Mouse (Mus musculus) adrenal gland, adult 18-20 months (tissue): Measurements from ENCODE around the gene Hist1h2bj. TPM values are rescaled to one million over a fixed set of nuclear protein-coding genes. Genes with fewer than 3 reads are reported as not detected.

Source experiments
- DNase-seq, 2 experiments: peaks; one replicate each; pipeline ENCODE4 v3.0.0; 2021 to 2022; ENCODE audit warnings: low spot score in 2 of 2
- long read RNA-seq, 2 experiments: library from polyadenylated mRNA; stranded (forward); transcript quantifications; one replicate each; pipeline ENCODE4 v2.0.0; 2021
- total RNA-seq, 2 experiments: library from RNA; stranded (reverse); gene quantifications; 1 replicate in 1 of 2; 2 replicates in 1 of 2; pipeline ENCODE4 v1.2.3; 2021

Gene Hist1h2bj
- total RNA-seq: 10 to 100 TPM in 1 of 2 experiments, 1 to 10 TPM in 1; 8.0 to 15.6 TPM
- long read RNA-seq, experiment 1, partial matches to known transcripts: 0 of 1 reads
- long read RNA-seq, experiment 1, other reads (novel, unspliced or antisense): 1 of 1 reads
- long read RNA-seq, experiment 2, partial matches to known transcripts: 0 of 3 reads
- long read RNA-seq, experiment 2, other reads (novel, unspliced or antisense): 3 of 3 reads

DNA sequence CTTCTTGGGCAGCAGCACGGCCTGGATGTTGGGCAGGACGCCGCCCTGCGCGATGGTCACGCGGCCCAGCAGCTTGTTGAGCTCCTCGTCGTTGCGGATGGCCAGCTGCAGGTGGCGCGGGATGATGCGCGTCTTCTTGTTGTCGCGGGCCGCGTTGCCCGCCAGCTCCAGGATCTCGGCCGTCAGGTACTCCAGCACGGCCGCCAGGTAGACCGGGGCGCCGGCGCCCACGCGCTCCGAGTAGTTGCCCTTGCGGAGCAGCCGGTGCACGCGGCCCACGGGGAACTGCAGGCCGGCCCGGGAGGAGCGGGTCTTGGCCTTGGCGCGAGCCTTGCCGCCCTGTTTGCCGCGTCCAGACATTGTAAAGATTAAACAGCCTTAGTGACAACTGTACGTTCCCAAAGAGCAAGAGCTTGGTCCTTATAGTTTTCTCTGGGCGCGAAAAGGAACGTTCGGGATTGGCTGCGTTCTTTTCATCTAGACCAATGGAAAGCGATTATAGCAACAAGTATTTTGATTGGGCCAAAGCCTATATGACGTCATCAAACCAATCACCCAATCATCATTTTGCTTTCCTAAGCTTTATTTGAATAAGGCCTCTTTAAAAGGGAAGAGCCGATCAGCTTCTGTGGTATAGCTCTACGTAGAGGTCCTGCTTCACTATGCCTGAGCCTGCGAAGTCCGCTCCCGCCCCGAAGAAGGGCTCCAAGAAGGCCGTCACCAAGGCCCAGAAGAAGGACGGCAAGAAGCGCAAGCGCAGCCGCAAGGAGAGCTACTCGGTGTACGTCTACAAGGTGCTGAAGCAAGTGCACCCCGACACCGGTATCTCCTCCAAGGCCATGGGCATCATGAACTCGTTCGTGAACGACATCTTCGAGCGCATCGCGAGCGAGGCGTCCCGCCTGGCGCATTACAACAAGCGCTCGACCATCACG lies at the start of gene Hist1h2bj, which contains the start of gene Hist1h2ag:
TSS of gene Hist1h2bj (plus strand) at position 647 of the 935 bp plus-strand sequence.
TSS of gene Hist1h2ag (minus strand) at position 377 of the 935 bp plus-strand sequence.
- peak; percentile 64 to 80 for DNase-seq

DNA sequence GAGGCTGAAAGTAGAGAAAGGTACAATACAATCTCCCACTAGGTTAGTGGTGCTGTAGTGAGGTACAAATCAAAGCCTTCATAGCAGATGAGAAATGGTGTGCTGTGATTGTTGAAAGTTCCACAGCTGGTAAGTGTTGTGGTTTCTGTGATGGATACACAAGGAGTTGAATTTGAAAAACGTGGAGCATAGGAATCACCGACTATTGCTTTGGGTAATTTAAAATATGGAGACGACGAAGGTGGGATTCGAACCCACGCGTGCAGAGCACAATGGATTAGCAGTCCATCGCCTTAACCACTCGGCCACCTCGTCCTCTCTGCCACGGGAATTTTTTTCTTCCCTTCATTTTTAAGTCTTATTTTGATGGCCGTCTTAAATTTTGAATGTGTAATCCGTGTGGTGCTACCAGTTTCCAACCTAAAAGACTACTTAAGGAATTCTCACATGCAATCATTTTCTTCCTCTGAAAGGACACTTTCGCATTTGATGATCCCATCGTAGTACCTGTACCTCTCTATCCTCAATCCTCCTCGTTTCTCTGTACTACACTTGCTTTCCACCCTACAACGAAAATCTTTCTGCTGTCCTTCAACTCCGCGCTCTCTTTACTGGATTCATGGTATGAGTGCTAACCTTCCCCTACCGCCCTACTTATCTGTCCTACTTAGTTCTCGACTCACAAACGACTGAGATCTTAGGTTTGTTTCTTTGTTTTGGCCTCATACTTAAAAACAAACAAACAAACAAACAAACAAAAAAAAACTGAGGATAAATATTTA lies 48.9 kb upstream of the Hist1h2bj start:
- DNase-seq: no peak

DNA sequence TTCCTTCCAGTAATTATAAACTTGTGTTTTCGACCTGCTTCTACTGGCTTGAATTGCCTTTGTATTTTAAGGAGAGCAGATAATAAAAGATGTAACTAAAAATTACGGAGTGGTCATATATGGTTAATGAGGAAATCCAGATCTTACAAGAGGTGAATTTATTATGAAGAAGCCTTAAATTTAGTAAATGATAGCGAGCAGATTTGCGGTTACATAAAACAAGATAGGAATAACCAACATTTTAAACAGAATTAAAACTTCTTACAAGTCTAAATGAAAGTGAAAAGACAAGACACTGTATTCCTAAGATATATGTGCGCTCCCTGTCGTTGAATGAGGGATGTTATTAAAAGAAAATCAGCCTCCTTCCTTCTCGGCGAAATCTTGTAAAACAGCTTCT lies 48.1 kb upstream of the Hist1h2bj start:
- DNase-seq: no peak

DNA sequence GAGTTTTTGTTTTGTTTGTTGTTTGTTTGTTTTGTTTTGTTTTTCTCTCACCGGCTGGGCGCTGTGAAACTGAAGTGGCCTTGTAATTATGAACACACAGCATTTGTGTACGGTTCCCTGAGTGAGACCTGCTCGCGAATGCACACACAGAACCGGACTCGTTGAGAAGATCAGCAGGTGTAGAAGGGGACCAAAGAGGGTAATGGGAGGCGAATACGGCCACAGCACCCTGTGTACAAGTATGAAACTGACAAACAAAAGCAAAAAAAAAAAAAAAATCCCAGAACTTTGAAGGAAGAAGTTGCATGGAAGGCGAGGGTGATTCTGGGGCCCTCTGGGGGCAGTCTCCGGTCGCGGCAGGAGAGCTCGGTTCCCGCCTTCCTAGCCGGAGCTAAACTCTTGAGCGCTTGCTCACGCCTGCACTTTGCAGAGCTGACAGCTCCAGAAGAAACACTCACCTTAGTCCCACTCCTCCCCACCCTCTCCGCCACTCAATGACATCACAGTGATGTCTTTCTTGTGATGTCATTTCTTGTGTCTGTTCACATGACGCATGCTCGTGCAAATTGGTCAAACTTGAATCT lies 47.6 kb upstream of the Hist1h2bj start:
- no peak for DNase-seq

DNA sequence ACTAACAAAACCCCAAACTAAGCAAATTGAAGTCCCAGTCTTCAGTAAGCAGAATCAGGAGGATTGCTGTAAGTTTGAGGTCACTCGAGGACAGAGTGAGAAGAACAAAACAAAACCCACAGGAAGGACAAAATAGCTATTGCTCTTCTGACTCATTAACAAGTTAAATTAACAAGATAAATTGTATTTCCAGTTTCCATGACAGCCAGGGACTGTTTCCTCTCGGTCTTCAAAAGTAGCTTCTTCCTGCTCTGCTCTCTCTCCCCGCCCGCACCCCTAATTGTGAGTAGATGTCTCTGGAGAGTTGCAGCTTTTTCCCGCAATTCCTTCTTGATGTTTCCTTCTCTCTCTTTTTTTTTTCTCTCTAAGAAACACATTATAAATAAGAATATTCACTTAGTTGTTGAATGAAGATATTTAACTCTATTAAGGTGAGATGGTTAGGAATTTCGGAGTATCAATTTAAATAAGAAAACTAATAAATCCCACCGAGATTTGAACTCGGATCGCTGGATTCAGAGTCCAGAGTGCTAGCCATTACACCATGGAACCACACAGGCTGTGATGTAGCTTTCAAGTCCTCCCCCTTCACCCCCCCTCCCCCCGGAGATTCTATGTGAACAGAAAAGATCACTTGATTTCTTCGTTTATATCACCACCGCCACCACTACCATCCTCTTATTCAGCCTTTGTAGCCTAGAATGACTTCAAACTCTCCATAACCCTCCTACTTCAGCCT lies 46.7 kb upstream of the Hist1h2bj start:
- no peak for DNase-seq

DNA sequence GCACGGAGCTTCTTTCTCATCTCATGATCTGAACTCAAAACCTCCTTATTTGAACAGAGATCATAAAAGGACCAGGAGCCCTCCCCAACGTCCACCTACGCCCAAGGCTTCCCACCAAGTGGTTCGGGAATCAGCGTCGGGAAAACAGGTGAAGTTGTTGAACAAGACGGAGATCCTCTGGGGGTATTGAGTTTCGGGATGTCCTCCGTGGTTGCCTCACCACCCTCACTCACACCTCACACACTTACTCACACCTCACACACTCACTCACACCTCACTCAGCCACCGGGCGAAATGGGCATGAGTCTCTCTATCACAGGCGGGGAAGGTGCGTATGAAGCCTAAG lies 46.2 kb upstream of the Hist1h2bj start:
- DNase-seq: no peak

DNA sequence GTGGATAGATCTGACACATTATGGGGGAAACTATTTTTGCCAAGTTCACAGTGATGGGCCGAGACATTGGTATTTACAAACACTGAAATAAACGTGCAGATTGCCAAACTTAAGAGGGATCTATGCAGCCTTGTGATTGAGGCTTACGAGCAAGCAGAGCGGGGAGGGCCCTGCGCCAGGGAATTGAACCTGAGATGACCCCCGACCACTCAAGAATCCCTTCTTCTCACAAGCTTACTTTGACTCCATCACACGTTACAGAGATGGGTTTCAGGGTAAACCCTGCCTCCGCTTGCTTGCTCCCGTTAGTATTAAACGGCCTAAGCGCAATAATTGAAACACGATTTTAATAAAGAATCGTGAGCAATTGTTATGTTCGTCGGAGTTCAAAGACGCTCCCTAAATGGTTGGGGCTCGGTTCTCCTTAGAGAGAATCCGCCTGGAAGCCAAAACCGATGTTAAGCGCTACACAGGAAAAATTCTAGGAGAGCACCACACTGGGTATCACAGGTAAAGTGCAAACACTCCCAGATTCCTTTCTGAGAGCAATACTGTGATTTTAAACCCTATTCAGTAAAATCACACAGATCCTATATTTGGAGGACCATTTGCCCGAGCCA lies 45.7 kb upstream of the Hist1h2bj start:
- no peak for DNase-seq

DNA sequence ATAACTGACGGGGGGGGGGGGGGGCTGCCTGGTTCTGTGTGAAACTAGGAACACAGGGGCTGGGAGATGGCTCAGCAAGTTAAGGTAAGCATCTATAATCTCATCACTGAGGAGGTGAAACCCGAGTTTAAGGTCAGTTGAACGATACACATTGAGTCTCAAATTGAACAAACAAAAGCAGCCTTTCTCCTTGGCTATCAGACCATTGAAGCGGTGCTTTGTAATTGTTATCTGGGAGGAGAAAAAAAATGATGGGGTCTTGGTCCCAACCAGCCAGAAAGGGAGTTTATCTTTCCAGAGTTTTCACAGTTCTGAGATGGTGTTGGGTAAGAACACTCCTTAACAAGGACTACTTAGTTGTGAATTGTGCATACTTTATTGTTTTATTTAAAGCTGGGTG lies 45.2 kb upstream of the Hist1h2bj start:
- DNase-seq: no peak

DNA sequence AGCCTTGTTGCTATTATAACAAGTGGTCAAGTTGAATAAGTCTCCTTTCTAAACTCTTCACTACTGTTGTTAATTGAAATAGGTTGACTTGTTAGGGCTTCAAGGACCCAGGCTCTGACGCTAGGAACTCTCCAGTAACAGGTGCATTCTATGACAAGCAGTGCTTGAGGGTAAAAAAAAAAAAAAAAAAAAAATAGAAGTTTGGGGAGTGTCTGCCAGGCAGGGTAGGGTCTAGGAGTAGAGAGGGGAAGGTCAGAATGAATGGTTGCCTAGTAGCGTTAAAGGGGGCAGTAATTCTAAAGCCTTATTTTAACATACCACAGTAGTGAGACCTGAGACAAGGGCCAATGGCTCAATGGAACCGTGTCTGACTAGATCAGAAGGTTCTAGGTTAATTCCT lies 44.6 kb upstream of the Hist1h2bj start:
- DNase-seq: no peak

DNA sequence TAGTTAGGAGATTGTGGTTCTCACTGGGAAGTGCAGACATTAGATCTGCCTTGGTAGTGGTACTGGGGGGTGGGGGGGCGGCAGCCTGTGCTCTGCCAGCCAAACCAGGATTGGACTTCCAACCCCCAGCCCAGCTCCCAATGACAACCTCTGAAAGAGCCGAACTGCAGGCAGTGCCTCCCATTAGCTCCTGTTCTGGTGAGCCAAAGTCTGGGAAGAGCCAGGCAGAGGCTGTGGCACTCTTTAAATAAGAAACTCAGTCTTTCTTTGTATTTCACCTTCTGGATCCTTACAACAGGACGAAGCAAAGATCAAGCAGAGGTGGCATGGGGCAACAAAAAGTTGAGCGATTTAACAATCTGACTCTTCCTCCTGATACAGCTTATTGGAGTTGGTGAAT lies 43.9 kb upstream of the Hist1h2bj start:
- no peak for DNase-seq

DNA sequence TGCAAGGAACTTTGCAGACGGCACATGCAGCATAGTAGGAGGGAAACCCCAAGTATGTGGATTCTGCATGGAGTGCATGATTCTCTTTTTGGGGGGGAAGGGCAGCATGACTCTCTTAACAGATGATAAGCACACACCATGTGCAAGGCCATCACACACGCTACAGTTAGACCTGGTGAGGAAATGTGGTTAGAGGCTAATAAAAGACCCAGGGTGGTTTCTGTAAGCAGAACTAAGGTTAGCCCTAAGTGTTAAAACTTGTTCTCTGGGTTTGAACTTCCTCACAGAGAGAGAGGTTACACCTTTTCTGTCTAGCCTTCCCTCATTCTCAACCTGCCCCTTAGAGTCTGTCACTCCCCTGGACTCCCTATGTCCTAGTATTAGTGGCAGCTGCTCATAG lies 41.7 kb upstream of the Hist1h2bj start:
- DNase-seq: no peak

DNA sequence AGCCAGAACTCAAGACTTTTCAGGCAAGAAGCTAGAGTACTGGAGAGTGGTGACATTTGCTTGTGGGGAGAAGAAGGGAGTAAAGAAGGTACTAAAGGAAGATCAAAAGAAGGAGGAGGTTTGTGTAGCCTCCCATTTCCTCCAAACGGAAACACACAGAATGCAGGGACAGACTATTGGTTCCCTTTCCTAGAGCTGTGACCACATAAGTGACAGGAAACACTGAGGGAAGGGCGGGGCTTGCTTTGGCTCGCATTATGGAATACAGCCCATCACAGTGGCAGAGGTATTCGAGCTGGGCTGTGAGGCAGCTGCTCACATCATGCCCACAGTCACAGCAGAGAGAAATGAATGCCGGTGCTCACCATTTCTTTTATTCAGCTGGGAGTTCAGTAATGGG lies 41.2 kb upstream of the Hist1h2bj start:
- no peak for DNase-seq

DNA sequence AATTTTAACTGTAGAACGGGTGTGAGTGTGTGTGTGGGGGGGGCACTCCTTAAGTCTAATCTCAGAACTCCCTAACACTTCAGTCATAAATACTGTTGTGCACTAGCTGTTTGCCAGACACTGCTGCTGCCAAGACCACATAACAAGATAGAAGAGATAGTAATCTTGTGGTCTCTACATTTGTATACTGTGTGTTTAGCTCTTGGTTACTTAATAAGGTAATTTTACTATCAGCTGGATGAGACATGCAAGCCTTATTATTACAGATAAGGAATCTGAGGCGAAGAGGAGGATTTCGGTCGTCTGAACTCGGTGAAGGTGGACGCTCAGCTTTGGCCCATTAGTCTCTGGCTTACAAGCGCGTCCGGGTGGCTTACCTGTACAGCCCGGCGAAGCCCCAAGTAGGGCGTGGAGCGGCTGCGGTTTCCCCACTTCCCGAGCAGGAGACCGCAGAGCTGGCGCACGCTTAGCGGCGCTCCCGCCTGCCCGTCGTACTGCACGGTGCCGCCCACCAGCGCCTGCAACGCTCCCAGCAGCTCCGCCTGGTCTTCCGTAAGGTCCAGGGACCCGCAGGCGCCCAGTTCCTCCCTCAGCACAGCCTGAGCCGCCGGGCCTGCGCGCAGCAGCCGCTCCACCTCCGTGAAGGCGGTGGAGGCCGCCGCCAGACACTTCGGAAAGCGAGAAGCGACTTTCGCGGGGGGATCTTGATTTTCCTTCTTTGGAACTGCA lies 37.2 kb upstream of the Hist1h2bj start:
- no peak for DNase-seq

DNA sequence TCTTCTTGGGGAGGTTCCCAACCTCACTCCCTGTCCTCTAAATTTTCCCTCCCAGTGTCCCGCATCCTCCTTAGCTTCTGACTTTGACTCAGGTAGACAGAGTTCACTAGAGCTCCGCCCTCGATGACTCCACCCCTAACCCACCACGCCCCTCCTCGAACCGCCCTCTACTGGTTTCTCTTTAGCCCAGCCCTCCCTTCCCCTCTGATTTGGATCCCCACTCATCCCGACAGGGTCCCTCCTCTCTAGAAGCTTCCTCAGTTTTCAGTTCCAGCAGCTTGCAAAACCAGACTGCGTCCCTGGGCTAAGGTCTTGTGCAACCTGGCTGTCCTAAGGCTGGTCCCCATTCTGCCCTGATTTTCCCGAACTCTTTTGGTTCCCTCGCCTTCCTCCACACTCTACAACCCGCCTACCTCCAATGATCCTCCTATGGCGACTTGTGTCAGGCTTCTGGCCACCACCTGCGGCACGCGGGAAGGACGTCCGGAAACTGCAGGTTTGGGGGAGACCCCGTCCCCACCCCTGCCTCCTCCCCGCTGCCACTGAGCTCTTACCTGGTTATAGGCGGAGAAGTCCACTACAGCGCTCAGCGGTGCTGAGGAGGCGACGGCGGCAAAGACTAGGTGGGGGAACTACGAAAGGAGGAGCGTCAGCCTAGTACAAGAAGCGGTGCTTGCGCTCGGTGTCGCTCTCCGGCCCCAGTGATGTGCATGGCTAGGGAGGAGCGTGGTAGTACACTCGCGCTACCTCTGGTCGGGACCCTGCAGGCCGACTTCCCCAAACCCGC lies 36.5 kb upstream of the Hist1h2bj start:
- peak in 1 of 2 experiments; percentile 46 for DNase-seq

DNA sequence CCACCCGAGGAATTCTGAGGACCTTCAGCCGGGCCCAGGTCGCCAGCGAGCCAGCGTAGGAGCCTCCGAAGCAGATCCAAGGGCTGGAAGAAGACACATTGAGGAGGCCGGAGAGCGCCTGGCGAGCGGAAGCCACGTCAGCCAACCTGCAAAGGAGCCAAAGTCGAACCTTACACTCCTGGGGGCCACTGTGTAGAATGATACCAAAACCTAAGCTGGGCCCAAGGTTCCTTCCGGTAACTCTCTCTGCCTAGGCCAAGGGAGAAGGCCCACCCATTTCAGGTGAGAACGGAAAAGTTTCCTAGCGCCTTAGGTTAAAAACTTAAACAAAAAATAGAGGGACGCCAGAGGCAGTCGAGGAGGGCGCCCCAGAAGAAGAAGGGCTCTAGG lies 35.9 kb upstream of the Hist1h2bj start:
- DNase-seq: no peak

DNA sequence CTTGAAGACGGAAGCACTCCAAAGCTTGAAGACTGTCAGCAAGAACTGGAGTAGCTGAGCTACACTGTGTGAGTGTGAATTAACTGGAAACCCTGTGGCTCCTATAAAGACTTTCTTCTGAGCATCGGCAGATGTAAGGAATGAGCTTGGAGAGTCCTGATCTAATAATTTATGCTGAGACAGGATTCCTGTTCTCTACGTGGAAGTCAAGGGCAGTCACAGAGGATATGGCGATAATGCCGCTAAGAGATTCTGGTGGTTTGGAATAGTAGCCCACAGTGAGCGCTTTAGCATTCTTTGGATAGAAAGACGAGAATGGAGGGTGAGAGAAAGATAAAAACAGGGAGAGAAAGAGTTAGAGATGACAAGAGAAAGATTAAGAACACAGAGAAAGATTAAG lies 35.1 kb upstream of the Hist1h2bj start:
- no peak for DNase-seq

DNA sequence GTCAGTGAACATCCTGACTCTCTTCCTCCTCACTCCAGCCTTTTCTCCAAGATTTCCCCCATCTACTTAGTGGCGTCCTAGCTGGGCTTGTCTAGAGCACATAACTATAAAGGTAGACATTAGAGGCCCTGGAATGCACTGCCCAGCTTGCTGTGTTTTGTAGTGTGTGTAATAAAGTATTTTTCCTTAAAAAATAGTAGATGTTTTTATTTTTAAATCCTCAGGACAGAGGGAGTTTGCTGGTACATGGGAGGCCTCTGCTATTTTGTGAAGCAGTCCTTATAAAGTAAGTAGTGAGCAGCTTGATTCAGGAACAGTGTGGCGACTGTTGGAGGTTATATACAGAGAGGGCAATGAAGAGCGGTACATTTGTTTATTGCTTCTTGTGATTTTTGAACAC lies 34.3 kb upstream of the Hist1h2bj start:
- DNase-seq: no peak

DNA sequence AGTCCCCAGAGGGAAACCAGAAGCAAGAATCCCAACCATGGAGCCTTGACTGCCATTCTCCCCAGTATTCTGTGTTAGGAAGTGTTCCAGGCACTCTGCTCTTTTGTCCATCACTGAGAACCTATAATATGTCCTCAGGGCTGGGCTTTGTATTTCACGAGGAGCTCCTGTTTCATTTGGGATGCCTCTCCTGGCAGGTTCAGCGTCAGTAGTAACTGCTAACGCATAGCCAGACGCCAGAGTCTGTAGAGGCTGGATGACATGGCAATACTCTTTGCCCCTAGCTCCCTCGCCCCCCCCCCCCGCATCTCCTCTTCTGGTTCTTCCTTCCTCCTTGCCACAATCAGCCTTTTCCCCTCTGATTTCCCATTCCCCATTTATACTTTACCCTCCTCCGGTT lies 33.4 kb upstream of the Hist1h2bj start, which contains the start of gene Prss16:
TSS of gene Prss16 (minus strand) at position 101 of the 400 bp plus-strand sequence.
- no peak for DNase-seq

DNA sequence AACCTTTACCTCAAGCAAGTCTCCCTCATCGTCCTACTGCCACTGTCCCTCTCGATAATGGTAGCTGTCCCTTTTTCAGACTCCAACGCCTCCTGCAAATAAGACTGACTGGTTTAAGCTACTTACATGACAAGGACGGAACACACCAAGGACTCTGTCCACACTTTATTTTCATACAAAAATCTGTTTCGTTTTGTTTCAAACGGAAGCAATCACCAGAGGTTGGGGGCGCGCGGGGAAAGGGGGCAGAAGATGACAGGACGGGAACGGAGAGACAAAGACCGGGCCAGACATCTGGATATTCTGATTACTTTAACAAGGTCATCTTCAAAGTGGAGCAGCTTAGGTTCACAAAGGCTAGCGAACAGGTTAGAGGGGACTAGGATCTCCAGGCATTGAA lies 29.3 kb upstream of the Hist1h2bj start:
- no peak for DNase-seq
